Mouse (Mus musculus) olfactory bulb, adult 2 months (tissue): ENCODE data around the gene Gpat3. TPM values are rescaled to one million over a fixed set of nuclear protein-coding genes. Genes with fewer than 3 reads are reported as not detected.

Source experiments
- H3K27ac ChIP-seq: fragments of 200-500 bp; 2 replicates; pipeline ENCODE4 v1.5.1; 2012; ENCODE audit warnings: low read depth, low read length; ENCODE audit not compliant: insufficient read depth
- H3K4me1 ChIP-seq: fragments of 200-500 bp; 2 replicates; pipeline ENCODE4 v1.6.1; 2012; ENCODE audit warnings: low read length; ENCODE audit not compliant: control insufficient read depth, insufficient read depth
- H3K4me3 ChIP-seq: fragments of 200-500 bp; 2 replicates; pipeline ENCODE4 v1.5.1; 2012; ENCODE audit warnings: mild to moderate bottlenecking, low read depth, low read length, moderate library complexity; ENCODE audit not compliant: insufficient read depth
- CTCF ChIP-seq: fragments of 200-500 bp; IDR thresholded peaks from 2 replicates; pipeline ENCODE4 v1.5.1; 2012; ENCODE audit warnings: low read depth, mild to moderate bottlenecking, low read length, moderate library complexity; ENCODE audit not compliant: insufficient read depth
- POLR2A ChIP-seq: fragments of 200-500 bp; IDR thresholded peaks from 2 replicates; pipeline ENCODE4 v1.6.1; 2012; ENCODE audit warnings: mild to moderate bottlenecking, low read depth, low read length, moderate library complexity; ENCODE audit not compliant: insufficient read depth
- WGBS: fragments of 180-500 bp; shearing (Covaris S2); methylation state at CpG from one replicate; pipeline ENCODE4 v1.1.7; 2018; 5-methylcytosine and 5-hydroxymethylcytosine counted together
- polyA plus RNA-seq: library from polyadenylated mRNA; stranded (reverse); fragments of >200 nt; gene quantifications from 2 replicates; pipeline ENCODE4 v1.2.4, GENCODE M21; 2012; ENCODE audit warnings: low replicate concordance; ENCODE audit not compliant: missing spikeins, insufficient read depth, insufficient read length

The Gpat3 gene
- polyA plus RNA-seq, 1 experiment: not detected

DNA sequence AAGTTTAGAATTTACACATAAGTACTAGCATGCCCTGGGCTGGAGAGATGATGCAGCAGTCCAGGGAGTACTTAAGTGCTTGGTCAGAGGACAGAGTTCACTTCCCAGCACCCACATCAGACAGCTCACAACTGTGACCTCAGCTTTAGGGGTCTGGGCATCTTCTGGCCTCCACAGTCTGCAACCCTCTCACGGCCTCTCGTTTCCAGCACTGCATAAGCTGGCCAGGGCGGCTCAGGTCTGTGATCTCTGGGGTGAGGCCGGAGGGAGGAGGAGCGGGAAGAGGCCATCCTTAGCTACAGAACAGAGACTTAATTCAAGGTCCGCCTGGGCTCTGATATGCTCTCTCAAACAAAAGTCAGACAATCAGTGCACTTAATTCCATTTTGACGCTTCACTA lies 29.2 kb downstream of the Gpat3 start:
- TF ChIP-seq CTCF (no peak), POLR2A (no peak)
- H3K4me3 ChIP-seq: no peak overlapping the region
- 69% methylated on average over 7 of the region's 7 CpGs for WGBS
- H3K27ac ChIP-seq: no peak overlapping the region
- H3K4me1 ChIP-seq: no peaks in the 10 kb centered on the region

DNA sequence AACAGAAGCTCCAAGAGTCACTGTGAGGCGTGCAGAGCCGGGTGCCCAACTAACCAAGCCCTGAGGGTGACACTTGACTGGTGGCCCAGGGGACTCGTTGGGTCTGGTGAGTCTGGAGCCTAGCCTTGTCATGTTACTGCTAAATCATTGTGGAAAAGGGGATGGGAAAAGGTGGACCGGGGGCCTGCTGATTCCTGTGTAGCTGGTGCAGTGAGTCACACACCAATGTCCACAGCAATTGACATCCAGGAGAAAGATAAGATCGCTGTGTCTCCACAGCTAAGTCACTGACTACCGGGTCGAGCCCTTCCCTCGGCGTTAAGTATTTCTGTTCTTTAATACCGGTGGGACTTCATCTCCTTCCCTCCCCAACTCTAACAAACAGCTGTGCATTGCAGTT lies 29.7 kb downstream of the Gpat3 start:
- no peaks in the 10 kb centered on the region for H3K4me1 ChIP-seq
- no peak for TF ChIP-seq POLR2A
- no peak for TF ChIP-seq CTCF
- H3K4me3 ChIP-seq: no peak overlapping the region
- WGBS: 73% methylated on average over 10 of the region's 10 CpGs
- no peak overlapping the region for H3K27ac ChIP-seq

DNA sequence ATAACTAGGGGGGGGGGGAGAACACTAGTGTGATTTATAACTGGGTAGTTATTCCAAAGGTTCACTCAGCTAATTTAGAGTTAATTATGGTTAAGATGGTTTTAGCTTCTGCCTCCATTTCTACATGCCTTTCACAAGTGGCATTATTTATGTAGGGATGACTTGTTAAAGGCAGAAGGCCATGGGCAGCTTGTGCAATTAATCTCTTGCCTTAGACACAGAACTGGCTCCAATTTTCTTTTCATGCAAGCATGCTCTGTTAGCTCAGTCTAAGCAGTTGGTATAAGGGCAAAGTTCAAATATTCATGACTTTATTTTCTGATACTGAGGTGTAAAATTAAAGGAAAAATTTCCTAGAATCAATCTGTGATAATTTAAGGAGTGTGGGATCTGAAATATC lies 31.5 kb downstream of the Gpat3 start:
- TF ChIP-seq CTCF (no peak), POLR2A (no peak)
- no peak overlapping the region for H3K4me3 ChIP-seq

DNA sequence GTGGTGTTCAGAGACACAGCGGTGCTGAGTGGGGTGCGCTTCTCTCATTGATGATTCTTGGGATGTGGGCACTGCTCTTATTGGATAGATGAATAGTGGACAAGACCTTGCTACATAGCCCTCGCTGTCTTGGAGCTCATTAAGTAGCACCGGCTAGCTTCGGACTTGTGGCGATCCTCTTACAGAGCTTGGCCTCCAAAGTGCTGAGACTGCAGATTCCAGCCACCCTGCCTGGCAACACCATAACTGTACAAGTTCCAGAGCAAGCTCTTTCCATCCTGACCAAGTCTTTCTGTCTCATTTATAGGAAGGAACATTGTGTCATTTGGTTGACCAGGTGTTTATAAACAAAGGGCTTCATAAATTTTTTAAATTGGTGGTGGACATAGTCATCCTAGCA lies 39.7 kb downstream of the Gpat3 start:
- no peak overlapping the region for H3K27ac ChIP-seq
- 77% methylated on average over 6 of the region's 6 CpGs for WGBS
- TF ChIP-seq CTCF: no peak
- no peak overlapping the region for H3K4me3 ChIP-seq
- H3K4me1 ChIP-seq: no peaks in the 10 kb centered on the region

More for the DNA sequence above, 31.5 kb downstream of the Gpat3 start:
- no peaks in the 10 kb centered on the region for H3K4me1 ChIP-seq
- H3K27ac ChIP-seq: no peak overlapping the region

DNA sequence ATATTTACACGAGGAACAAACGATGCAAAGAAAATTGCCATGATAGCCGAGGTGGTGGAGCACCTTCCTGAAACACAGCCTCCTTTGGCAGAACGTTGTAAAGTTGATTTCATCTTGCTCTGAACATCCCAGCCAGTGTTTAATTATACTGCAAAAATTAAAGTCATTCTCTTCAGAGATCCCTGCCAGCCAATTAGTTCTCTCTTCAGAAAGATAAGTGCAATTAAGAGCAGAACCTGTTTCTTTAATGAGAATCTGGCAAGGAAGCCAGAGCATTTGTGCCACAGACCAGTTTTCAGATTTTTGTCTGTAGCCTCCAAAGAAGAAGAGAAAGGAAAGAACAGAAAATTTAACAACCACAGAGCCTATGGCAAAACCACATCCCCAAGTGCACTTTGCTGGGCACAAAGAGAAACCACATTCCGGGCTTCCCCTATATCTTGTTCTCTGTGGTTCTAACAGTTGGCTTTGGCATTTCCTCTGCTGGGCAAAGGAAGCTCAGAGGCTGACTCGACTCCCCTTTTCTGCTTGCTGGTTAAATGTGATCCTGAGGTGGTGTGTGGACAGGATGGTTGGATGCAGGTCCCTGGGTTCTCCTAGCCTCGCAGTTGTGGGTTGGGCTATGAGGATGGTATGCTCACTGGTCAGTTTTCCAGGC lies 40.9 kb downstream of the Gpat3 start:
- Histone ChIP-seq H3K4me3 (no peak overlapping the region), H3K4me1 (no peaks in the 10 kb centered on the region), H3K27ac (no peak overlapping the region)
- WGBS: 51% methylated on average over 7 of the region's 7 CpGs
- no peak for TF ChIP-seq POLR2A

DNA sequence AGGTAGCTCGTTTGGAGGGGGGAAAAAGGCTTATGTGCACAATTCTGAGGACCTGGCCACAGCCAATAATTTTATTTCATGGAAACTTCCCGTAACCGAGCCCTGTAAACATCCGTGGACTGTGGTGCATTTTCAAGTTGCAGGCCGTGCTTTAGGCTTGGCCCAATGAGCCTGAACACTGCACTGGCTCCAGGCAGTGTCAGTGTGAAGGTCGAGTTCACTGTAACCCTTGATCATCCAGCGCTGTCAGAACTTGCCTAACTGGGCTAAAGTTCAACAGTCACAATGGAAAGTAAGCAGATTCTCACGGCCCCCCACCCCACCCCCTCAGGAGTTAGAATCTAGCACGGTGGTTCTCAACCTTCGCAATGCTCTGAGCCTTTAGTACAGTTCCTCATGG lies 50.7 kb downstream of the Gpat3 start:
- TF ChIP-seq POLR2A (no peak), CTCF (no peak)
- Histone ChIP-seq H3K27ac (no peak overlapping the region), H3K4me3 (no peak overlapping the region), H3K4me1 (no peaks in the 10 kb centered on the region)
- 72% methylated on average over 10 of the region's 10 CpGs for WGBS

DNA sequence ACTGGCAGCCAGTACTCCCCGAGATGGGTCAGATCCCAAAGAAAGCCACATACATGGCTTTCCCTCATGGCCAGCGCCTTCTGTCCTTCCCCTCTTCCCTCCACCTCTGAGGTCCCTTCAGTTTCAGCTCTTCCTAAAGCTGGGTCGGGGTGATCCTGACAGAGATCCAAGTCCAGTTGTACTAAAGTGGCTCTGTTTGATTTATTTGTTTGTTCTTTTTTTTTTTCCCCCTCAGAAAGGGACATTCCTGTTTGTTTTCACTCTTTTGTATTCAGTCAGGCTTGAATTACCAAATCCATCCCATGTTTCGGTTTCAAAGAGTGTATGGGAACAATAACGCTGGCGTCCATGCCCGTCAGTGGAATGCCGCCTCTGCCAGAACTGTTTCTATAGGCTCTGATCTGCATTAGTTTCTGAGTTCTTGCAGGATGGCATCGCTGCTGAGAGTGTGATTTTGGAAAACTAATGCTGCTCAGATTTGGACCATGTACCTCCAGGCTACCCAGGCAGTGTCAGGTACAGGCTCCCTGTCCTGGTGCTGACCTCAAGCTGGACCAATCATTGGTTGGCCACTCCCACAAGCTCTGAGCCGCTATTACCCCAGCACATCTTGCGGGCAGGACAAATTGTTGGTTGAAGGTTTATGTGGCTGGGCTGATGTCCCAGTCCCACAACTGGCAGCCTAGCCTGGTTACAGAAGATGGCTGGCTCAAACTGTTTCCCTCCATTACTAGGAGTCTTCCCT lies 54.4 kb downstream of the Gpat3 start:
- TF ChIP-seq POLR2A (no peak), CTCF (no peak)
- WGBS: 74% methylated on average over 11 of the region's 11 CpGs
- no peak overlapping the region for H3K27ac ChIP-seq
- H3K4me3 ChIP-seq: no peak overlapping the region
- H3K4me1 ChIP-seq: no peaks in the 10 kb centered on the region

DNA sequence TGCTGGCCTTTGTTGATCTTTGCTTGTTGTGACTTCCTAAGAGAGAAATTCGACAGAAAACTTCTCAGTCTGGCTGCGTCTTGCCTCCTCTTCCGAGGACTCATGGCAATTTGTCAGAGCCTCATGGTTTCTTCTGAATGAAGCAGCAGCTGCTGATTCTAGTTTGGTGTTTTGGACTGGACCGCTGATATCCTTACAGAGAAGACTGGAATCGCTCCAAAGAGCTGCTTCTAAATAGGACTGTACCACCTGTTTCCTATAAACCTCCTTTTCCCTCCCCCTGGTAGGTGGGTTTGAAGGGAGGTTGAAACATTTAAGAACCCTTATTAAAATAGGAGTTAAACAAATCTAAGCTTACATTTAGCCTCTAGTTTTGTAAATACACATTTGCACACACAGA lies 55.5 kb downstream of the Gpat3 start:
- 51% methylated on average over 5 of the region's 5 CpGs for WGBS
- Histone ChIP-seq H3K27ac (no peak overlapping the region), H3K4me3 (no peak overlapping the region), H3K4me1 (no peaks in the 10 kb centered on the region)
- no peak for TF ChIP-seq CTCF
- TF ChIP-seq POLR2A: no peak

DNA sequence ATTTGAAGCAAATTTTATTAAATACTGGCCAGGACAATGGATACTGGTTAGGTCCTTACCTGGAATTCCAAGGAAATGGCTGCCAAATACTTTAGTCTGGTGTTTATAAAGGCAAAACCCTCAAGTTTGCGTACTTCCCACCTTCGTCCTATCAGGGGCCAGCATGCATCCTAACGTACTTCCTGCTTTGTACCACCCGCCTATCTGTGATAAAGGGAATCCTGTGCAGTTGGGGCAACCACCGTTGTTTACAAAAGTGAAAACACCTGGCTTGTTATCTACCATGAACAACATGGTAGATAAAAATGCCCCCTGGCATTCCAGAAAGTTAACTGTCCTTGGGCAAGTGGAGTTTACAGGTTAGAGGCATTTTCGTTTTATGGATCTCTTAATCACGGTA lies 63.0 kb downstream of the Gpat3 start:
- Histone ChIP-seq H3K4me1 (no peaks in the 10 kb centered on the region), H3K27ac (no peak overlapping the region), H3K4me3 (no peak overlapping the region)
- WGBS: 87% methylated on average over 7 of the region's 7 CpGs
- TF ChIP-seq CTCF (no peak), POLR2A (no peak)

DNA sequence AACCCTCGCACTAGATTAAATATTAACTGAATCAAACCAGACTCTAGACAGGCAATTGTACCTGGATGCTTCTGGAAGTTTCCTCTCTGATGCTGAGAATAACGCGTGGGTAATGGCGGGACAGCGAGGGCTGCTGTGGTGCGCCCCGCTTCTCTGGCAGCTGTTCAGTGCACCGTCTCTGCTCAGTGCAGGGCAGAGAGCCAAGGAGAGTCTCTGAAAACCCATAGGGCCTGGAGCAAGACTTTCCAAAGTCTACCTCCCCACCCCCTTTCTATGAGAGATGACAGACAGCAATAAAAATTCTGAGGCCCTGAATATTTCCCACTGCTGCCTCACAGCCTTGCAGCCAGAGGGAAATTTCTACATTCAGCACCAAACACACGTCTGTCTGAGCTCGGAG lies 63.4 kb downstream of the Gpat3 start:
- 78% methylated on average over 10 of the region's 10 CpGs for WGBS
- Histone ChIP-seq H3K27ac (no peak overlapping the region), H3K4me1 (no peaks in the 10 kb centered on the region), H3K4me3 (no peak overlapping the region)
- TF ChIP-seq CTCF: no peak
- TF ChIP-seq POLR2A: no peak
